Mouse (Mus musculus) forebrain, embryonic 14.5 days (tissue): ENCODE data around the gene Ndufv2. TPM values are rescaled to one million over a fixed set of nuclear protein-coding genes. Genes with fewer than 3 reads are reported as not detected.
A peak's percentile ranks its signal among the peaks of the same experiment; 100 is the strongest.

ENCODE experiments used
- ATAC-seq: fragments of 200-750 bp; cut with Nextera tagmentation; 2 replicates; pipeline ENCODE4 v1.8.0; 2017; ENCODE audit warnings: mild to moderate bottlenecking, moderate library complexity
- DNase-seq: peaks from one replicate; pipeline ENCODE4 v3.0.0-alpha.2; 2015; ENCODE audit warnings: low spot score
- H3K27ac ChIP-seq: fragments of 300-500 bp; sonication (generic); 2 replicates; pipeline ENCODE4 v1.5.1; 2014; ENCODE audit warnings: low read depth, mild to moderate bottlenecking, control low read depth, low read length, moderate library complexity
- H3K27me3 ChIP-seq: fragments of 300-500 bp; sonication (generic); replicated peaks from 2 replicates; pipeline ENCODE4 v1.6.1; 2014; ENCODE audit warnings: low read length, control low read depth, mixed read lengths; ENCODE audit not compliant: control insufficient read depth, insufficient read depth
- H3K36me3 ChIP-seq: fragments of 300-500 bp; sonication (generic); 2 replicates; pipeline ENCODE4 v1.6.1; 2014; ENCODE audit warnings: low read length, control low read depth; ENCODE audit not compliant: control insufficient read depth, insufficient read depth
- H3K4me1 ChIP-seq: fragments of 300-500 bp; sonication (generic); 2 replicates; pipeline ENCODE4 v1.6.1; 2014; ENCODE audit warnings: antibody characterized with exemption, low read length, control low read depth; ENCODE audit not compliant: control insufficient read depth, insufficient read depth
- H3K4me2 ChIP-seq: fragments of 300-500 bp; sonication (generic); 2 replicates; pipeline ENCODE4 v1.6.1; 2014; ENCODE audit warnings: mild to moderate bottlenecking, control low read depth, low read length
- H3K4me3 ChIP-seq: fragments of 300-500 bp; sonication (generic); 2 replicates; pipeline ENCODE4 v1.5.1; 2014; ENCODE audit warnings: low read depth, low read length, control low read depth
- H3K9ac ChIP-seq: fragments of 300-500 bp; sonication (generic); 2 replicates; pipeline ENCODE4 v1.6.1; 2014; ENCODE audit warnings: mild to moderate bottlenecking, low read length, control low read depth, moderate library complexity
- H3K9me3 ChIP-seq: fragments of 300-500 bp; sonication (generic); replicated peaks from 2 replicates; pipeline ENCODE4 v1.6.1; 2016; ENCODE audit warnings: low read length, control low read depth, mixed read lengths; ENCODE audit not compliant: control insufficient read depth
- WGBS: fragments of 180-500 bp; shearing (Covaris S2); extraction: QIAGEN DNeasy Blood & Tissue Kit; methylation state at CpG from one replicate; pipeline ENCODE4 v1.1.7; 2014; 5-methylcytosine and 5-hydroxymethylcytosine counted together
- polyA plus RNA-seq: library from polyadenylated mRNA; unstranded; fragments of >200 nt; fragmentation: Nextera tagmentation; extraction: Ambion mirVana; gene quantifications from 2 replicates; pipeline ENCODE4 v1.2.1, GENCODE M21; 2014

Gene Ndufv2
- polyA plus RNA-seq, 1 experiment from 2014 or later: 456 TPM

DNA sequence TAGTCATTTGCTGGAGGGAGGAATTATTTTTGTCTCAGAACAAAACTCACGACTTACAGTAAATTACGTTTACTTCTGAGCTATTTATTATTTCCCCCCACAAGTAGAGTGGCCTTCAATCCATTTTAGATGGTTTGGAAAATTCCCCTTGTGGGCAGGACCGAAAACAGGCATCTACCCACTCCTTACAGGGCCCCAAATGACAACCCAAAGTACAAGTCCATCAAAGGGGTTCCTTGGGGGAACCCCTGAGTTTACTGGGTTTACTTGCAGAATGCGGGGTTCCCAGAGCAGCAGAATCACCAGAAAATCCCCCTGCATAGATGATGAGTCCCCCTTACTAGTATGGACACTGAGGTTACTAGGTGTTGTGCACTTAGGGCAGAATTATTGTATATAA lies 10.8 kb upstream of the Ndufv2 start:
- H3K4me3 ChIP-seq: peak overlapping the region; percentile 78
- ATAC-seq (no peak), DNase-seq (no peak)
- peak overlapping the region; percentile 81 for H3K9ac ChIP-seq
- H3K4me2 ChIP-seq: peak overlapping the region; percentile 67
- H3K4me1 ChIP-seq: peaks cover 7% of the 10 kb centered on the region; the same call in 1 of the 2 replicates
- H3K27ac ChIP-seq: no peak overlapping the region
- 49% methylated on average over 4 of the region's 4 CpGs for WGBS
- no peaks in the 10 kb centered on the region for H3K9me3 ChIP-seq
- H3K36me3 ChIP-seq: peaks cover 33% of the 10 kb centered on the region
- no peaks in the 10 kb centered on the region for H3K27me3 ChIP-seq

DNA sequence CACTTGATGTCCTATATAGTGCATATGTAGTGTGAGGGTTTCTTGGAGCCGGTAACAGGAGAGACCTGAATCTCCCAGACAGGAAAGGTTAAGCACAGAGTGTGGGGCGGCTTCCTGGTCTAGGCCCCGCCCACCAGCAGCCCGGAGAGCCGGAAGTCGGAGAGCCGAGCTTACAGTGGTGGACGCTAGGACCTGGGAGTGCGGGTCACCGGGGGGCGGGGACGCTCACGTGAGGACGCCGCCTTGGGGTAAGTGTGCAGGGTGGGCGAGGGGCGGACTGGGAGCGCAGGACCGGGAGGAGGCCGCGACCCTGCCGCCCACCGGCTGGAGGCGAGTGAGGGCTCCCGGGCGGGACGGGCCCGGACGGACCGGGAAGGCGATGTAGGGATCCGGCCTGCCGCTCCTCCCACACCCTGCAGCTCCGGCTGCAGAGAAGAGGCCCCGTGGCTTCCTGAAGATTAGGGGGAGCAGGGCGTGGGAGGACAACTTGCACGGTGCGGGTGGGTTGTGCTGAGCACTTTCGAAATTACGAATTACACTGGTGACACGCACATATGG lies 10.1 kb upstream of the Ndufv2 start, which contains the start of gene Washc1:
Washc1 (plus strand) TSS at position 144 of the 558 bp plus-strand sequence.
- Histone ChIP-seq H3K4me1 (peaks cover 7% of the 10 kb centered on the region; the same call in 1 of the 2 replicates), H3K9ac (peak within 1 kb of the TSS; percentile 81), H3K9me3 (no peaks in the 10 kb centered on the region), H3K4me2 (peak within 1 kb of the TSS; percentile 67), H3K27me3 (no peaks in the 10 kb centered on the region), H3K27ac (peak within 1 kb of the TSS; percentile 60; the same call in 1 of the 2 replicates), H3K4me3 (peak within 1 kb of the TSS; percentile 78), H3K36me3 (peaks cover 26% of the 10 kb centered on the region)
- WGBS: under 1% methylated on average over 35 of the region's 41 CpGs
- peak; percentile 94 for DNase-seq
- ATAC-seq: peak; percentile 98

DNA sequence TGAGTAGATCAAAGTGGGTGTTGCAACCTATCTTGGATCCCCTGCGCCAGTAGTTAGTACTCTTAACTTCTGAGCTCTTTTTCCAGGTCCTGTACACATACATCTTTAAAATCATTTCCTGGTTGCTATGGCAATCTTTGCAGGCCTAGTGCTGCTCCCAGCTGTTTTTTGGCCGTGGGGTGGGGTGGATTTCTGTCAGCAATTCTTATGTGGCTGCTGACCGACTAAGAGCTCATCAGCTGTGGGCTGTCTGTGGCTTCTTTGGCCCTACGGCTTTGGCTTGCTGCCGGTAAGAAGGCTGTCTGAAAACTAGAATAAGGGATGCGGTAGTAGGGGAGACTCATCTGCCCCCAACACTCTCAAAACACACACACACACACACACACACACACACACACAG lies 9.4 kb upstream of the Ndufv2 start:
- ATAC-seq (peak; percentile 6; the same call in 1 of the 2 replicates), DNase-seq (no peak)
- peaks cover 7% of the 10 kb centered on the region; the same call in 1 of the 2 replicates for H3K4me1 ChIP-seq
- no peak overlapping the region for H3K27ac ChIP-seq
- no peaks in the 10 kb centered on the region for H3K9me3 ChIP-seq
- peak overlapping the region; percentile 67 for H3K4me2 ChIP-seq
- peaks cover 19% of the 10 kb centered on the region for H3K36me3 ChIP-seq
- peak overlapping the region; percentile 81 for H3K9ac ChIP-seq
- H3K4me3 ChIP-seq: peak overlapping the region; percentile 78
- WGBS: 49% methylated on average over 6 of the region's 6 CpGs
- H3K27me3 ChIP-seq: no peaks in the 10 kb centered on the region

DNA sequence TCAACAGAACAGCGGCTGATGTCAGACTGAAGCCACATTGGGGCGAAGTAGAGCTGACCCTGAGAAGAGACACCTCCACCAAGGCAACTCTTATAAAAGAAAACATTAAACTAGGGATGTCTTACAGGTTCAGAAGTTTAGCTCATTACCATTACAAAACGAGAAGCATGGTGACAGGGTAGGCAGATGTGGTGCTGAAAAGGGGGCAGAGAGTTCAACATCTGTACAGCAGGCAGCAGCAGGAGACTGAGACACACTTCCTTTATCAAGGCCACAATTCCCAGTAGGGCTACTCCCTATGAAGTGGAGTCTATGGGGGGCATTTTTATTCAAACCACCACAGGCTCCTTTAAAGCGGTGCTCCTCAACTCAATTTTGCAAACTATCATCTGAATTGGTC lies 6.8 kb upstream of the Ndufv2 start:
- H3K27ac ChIP-seq: no peak overlapping the region
- no peaks in the 10 kb centered on the region for H3K36me3 ChIP-seq
- no peak overlapping the region for H3K9ac ChIP-seq
- ATAC-seq (no peak), DNase-seq (no peak)
- H3K4me2 ChIP-seq: no peak overlapping the region
- H3K4me1 ChIP-seq: peaks cover 7% of the 10 kb centered on the region; the same call in 1 of the 2 replicates
- no peaks in the 10 kb centered on the region for H3K9me3 ChIP-seq
- 79% methylated on average over 4 of the region's 4 CpGs for WGBS
- H3K4me3 ChIP-seq: no peak overlapping the region
- no peaks in the 10 kb centered on the region for H3K27me3 ChIP-seq

DNA sequence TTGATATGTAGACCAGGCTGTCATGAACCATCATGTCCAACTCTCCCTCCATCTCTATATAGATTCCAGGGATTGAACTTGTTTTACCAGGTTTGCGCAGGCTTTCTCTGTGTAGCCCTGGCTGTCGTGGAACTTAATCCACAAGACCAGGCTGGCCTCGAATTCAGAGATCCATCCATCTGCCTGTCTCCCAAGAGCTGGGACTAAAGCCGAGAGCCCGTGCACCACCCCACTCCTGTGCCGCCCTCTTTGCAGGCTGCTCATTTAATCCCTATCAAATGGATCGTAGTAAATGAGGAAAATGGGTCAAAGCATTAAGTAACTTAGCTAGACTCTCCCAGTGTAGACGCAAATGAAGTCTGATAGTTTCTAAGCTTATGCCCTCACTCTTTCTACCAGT lies 6.1 kb upstream of the Ndufv2 start:
- Histone ChIP-seq H3K4me2 (no peak overlapping the region), H3K36me3 (no peaks in the 10 kb centered on the region), H3K9me3 (no peaks in the 10 kb centered on the region), H3K9ac (no peak overlapping the region), H3K27me3 (no peaks in the 10 kb centered on the region), H3K4me1 (peaks cover 6% of the 10 kb centered on the region; the same call in 1 of the 2 replicates), H3K4me3 (no peak overlapping the region), H3K27ac (no peak overlapping the region)
- no peak for DNase-seq
- no peak for ATAC-seq
- WGBS: 67% methylated on average over 8 of the region's 8 CpGs

DNA sequence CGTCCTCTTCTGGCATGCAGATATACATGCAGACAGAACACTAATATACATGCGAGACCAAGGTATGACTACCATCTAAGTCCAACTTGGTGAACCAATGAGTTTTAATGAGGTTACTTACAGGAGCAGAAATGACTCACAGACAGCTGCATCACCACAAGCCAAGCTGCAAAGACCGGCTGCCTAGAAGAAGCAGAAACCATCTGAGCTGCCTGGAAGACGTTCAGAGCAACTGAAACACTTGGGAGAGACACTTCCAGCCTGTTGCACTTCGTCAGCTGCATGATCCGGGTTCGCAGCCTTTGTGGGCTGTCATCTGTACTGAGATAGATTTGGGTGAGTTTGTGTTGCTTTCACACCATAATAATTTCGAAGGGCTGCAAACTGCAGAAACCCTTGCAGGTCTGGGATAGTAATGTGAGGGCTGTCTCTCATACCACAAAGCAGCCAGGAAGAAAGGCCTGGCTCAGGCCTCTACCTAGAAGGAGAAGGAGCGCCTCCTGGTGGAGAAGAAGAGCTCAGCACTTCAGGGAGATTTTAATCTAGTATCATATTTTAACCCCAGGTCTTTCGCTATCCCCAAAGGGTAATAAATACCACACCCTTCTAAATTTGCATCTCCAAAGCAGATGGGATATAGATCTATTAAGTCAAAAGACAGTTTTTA lies 5.4 kb upstream of the Ndufv2 start:
- Histone ChIP-seq H3K9ac (no peak overlapping the region), H3K27ac (no peak overlapping the region), H3K36me3 (no peaks in the 10 kb centered on the region), H3K4me2 (no peak overlapping the region), H3K9me3 (no peaks in the 10 kb centered on the region), H3K27me3 (no peaks in the 10 kb centered on the region), H3K4me1 (no peaks in the 10 kb centered on the region), H3K4me3 (no peak overlapping the region)
- ATAC-seq (no peak), DNase-seq (peak; percentile 83)
- WGBS: 56% methylated on average over 10 of the region's 10 CpGs

DNA sequence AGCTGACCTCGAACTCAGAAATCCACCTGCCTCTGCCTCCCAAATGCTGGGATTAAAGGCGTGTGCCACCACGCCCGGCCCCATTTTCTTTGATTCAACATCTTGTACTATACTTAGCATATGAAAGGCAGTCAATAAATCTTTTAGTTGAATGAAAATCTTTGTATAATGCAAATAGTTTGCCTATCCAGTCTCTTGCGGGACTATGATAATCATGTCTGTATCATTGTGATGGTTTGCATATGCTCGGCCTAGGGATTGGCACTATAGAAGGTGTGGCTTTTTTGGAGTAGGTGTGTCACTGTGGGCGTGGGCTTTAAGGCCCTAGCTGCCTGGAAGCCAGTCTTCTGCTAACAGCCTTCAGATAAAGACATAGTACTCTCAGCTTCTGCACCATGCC lies 2.7 kb upstream of the Ndufv2 start:
- peaks cover 8% of the 10 kb centered on the region for H3K4me1 ChIP-seq
- ATAC-seq: no peak
- H3K36me3 ChIP-seq: no peaks in the 10 kb centered on the region
- no peak overlapping the region for H3K4me3 ChIP-seq
- no peak overlapping the region for H3K4me2 ChIP-seq
- H3K9me3 ChIP-seq: no peaks in the 10 kb centered on the region
- no peak overlapping the region for H3K9ac ChIP-seq
- H3K27ac ChIP-seq: no peak overlapping the region
- WGBS: 87% methylated on average over 7 of the region's 7 CpGs
- DNase-seq: no peak
- H3K27me3 ChIP-seq: no peaks in the 10 kb centered on the region

DNA sequence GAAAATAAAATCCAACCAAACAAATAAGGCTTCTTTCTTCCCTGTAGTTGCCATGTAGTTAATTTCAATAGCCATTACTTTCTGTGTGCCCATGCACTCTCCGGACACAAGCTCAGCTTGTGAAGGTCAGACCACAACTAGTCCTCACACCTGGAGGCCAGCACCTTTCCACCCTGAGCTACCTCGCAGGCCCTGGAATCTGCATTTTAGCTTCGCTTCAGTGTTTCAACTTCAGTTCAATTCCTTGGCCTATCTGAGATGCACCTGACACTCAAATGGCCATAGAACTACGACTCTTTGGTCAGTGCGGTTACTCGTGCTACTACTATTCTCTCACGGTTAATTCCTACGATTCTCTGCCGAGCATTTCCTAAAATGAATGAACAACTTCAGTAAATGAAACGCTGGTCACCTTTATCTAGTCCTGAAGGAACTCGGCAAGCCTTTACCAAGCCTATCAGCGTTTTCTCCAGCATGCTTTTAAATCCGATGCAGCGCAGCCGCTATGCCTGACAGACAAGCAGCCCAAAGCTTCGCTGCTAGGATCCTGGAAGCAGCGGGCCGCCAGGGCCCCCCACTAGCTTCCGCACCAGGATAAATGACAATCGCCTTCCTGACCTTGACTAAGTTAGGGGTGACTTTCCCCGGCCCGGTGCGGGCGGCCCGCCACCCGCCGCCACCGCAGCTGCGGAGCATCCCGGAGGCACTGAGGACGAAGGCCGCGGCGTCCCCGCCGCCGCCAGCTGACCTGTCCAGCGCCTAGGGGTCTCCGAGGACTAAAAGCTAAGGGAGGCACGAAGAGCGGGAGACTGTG lies 586 bp downstream of the Ndufv2 start:
- WGBS: under 1% methylated on average over 41 of the region's 41 CpGs
- Histone ChIP-seq H3K4me2 (peak overlapping the region; percentile 98), H3K9me3 (no peaks in the 10 kb centered on the region), H3K9ac (peak overlapping the region; percentile 96), H3K4me1 (peaks cover 8% of the 10 kb centered on the region), H3K27ac (peak overlapping the region; percentile 94), H3K27me3 (no peaks in the 10 kb centered on the region), H3K36me3 (no peaks in the 10 kb centered on the region), H3K4me3 (peak overlapping the region; percentile 95)
- DNase-seq (peak; percentile 45), ATAC-seq (no peak)
